ENCODE assay signal across 20 mouse cellular contexts in genomic region chr13:60644457-60644889, GRCm38 (mm10). TPM values are rescaled to one million over a fixed set of nuclear protein-coding genes. Genes with fewer than 3 reads are reported as not detected.
DNase-seq lines count a peak whose midpoint lies in the region; ATAC-seq and TF ChIP-seq lines count a peak whose summit lies in the region.
"Had no signal": no experiment of that assay in that cellular context is flagged by ENCODE, and none has a peak within 500 bp of the region (broad histone marks: within the 10 kb centered on the region; RNA-seq: fewer than 3 reads in every experiment).

No protein-coding gene starts in this region.

- no peak overlapping the region for H3K4me3 ChIP-seq in liver, postnatal 0 days (ENCODE audit: low read depth, low read length)
- no peak overlapping the region for H3K4me3 ChIP-seq in intestine, embryonic 16.5 days (ENCODE audit: low read length)
- H3K4me3 ChIP-seq: embryonic facial prominence, embryonic 15.5 days; forebrain, embryonic 13.5 days; kidney, embryonic 15.5 days; neural tube, embryonic 15.5 days had no signal

- peak overlapping the region; percentile 16; the same call in 1 of the 2 replicates for H3K27ac ChIP-seq in liver, postnatal 0 days (ENCODE audit: low read depth)
- no peak overlapping the region for H3K27ac ChIP-seq in intestine, embryonic 16.5 days (ENCODE audit: low read length)
- H3K27ac ChIP-seq: embryonic facial prominence, embryonic 15.5 days; forebrain, embryonic 13.5 days; hindbrain, postnatal 0 days; kidney, embryonic 15.5 days had no signal

- no peaks in the 10 kb centered on the region for H3K27me3 ChIP-seq in liver, postnatal 0 days (ENCODE audit: insufficient read depth, low read length)
- no peaks in the 10 kb centered on the region for H3K27me3 ChIP-seq in intestine, embryonic 16.5 days (replicated peaks; ENCODE audit: control insufficient read depth, insufficient read depth, low read length)
- H3K27me3 ChIP-seq: embryonic facial prominence, embryonic 15.5 days; forebrain, embryonic 13.5 days; kidney, embryonic 15.5 days; neural tube, embryonic 15.5 days; Patski had no signal

- TF ChIP-seq EP300 in liver, postnatal 0 days (IDR thresholded peaks at IDR 0.05; ENCODE audit: low read depth) = peak; percentile 71

- no peak overlapping the region for H3K4me2 ChIP-seq in liver, postnatal 0 days (ENCODE audit: low read depth, low read length)
- H3K4me2 ChIP-seq in intestine, embryonic 16.5 days (ENCODE audit: low read depth, low read length) = no peak overlapping the region
- H3K4me2 ChIP-seq: embryonic facial prominence, embryonic 15.5 days; forebrain, embryonic 13.5 days; kidney, embryonic 15.5 days; lung, embryonic 14.5 days; neural tube, embryonic 15.5 days had no signal

- no peak overlapping the region for H3K9ac ChIP-seq in liver, postnatal 0 days (replicated peaks)
- no peak overlapping the region for H3K9ac ChIP-seq in intestine, embryonic 16.5 days (ENCODE audit: low read depth, low read length)
- H3K9ac ChIP-seq: embryonic facial prominence, embryonic 15.5 days; forebrain, embryonic 13.5 days; kidney, embryonic 15.5 days; lung, embryonic 14.5 days; neural tube, embryonic 15.5 days had no signal

- 36% methylated on average over 5 of the region's 5 CpGs for WGBS in liver, postnatal 0 days (ENCODE audit: insufficient replicate concordance)
- 62% methylated on average over 5 of the region's 5 CpGs for WGBS in intestine, embryonic 16.5 days

- DNase-seq in heart, adult 18-20 months = peak; percentile 55 to 67
- no peak for DNase-seq in heart, postnatal 14 days
- peak; percentile 15 for DNase-seq in thymus, postnatal 0 days (ENCODE audit: low spot score)
- DNase-seq in thymus, adult 18-20 months = no peak
- DNase-seq in liver, postnatal 0 days = no peak
- peak; percentile 14 for DNase-seq in testis, postnatal 14 days (ENCODE audit: low spot score)
- DNase-seq: cerebellum, postnatal 36 days; gastrocnemius, postnatal 36 days; left cerebral cortex, postnatal 4 days; lung, embryonic 14.5 days; right cerebral cortex, adult 18-20 months; thymus, postnatal 4 days had no signal

- TF ChIP-seq CTCF in liver, postnatal 0 days (IDR thresholded peaks at IDR 0.05; ENCODE audit: low read depth) = no peak

- intact Hi-C loops in heart, postnatal 14 days (cut with DNase I) = no loop called here

- H3K4me1 ChIP-seq in liver, postnatal 0 days (ENCODE audit: insufficient read depth) = peaks cover 10% of the 10 kb centered on the region
- no peaks in the 10 kb centered on the region for H3K4me1 ChIP-seq in intestine, embryonic 16.5 days (ENCODE audit: control insufficient read depth, insufficient read depth, low read length)
- H3K4me1 ChIP-seq: embryonic facial prominence, embryonic 15.5 days had no signal

- peak; percentile 47 for ATAC-seq in liver, postnatal 0 days
- ATAC-seq in intestine, embryonic 16.5 days = no peak
- ATAC-seq in cerebellum, adult (ENCODE audit: insufficient number of reproducible peaks, low FRiP score, low TSS enrichment) = no peak
- ATAC-seq: forebrain, embryonic 13.5 days; hindbrain, postnatal 0 days; Patski had no signal

- 0 out of 2 replicates have a peak, but pooled peaks cover 4% of the 10 kb centered on the region for H3K36me3 ChIP-seq in liver, postnatal 0 days (replicated peaks; ENCODE audit: insufficient read depth, low read length)
- no peaks in the 10 kb centered on the region for H3K36me3 ChIP-seq in intestine, embryonic 16.5 days (ENCODE audit: control insufficient read depth, insufficient read depth, low read length)
- H3K36me3 ChIP-seq: embryonic facial prominence, embryonic 15.5 days; kidney, embryonic 15.5 days had no signal

- no peaks in the 10 kb centered on the region for H3K9me3 ChIP-seq in liver, postnatal 0 days (ENCODE audit: low read length)
- no peaks in the 10 kb centered on the region for H3K9me3 ChIP-seq in intestine, embryonic 16.5 days (ENCODE audit: control insufficient read depth, low read length)
- H3K9me3 ChIP-seq: embryonic facial prominence, embryonic 15.5 days; forebrain, embryonic 13.5 days; kidney, embryonic 15.5 days; neural tube, embryonic 15.5 days had no signal

RNA-seq across cellular contexts. Expression of gene Dapk1, which starts 42.7 kb away (rescaled TPM):
- total RNA-seq in heart, adult 18-20 months (2021) = 10 to 100 TPM; 27.7 to 30.2 TPM
- total RNA-seq in heart, postnatal 14 days (2021) = 10 to 100 TPM; 22.3 to 25.4 TPM
- 8.1 and 9.6 TPM in 2 replicates for polyA plus RNA-seq in thymus, postnatal 0 days (2015; fragmentation: Nextera tagmentation; extraction: Ambion mirVana)
- 9.7 and 10.1 TPM in 2 replicates for polyA plus RNA-seq in liver, postnatal 0 days (2015; fragmentation: Nextera tagmentation; extraction: Ambion mirVana)
- 6.3 and 6.5 TPM in 2 replicates for polyA plus RNA-seq in intestine, embryonic 16.5 days (2015; fragmentation: Nextera tagmentation; extraction: Ambion mirVana)

Comparison
In these comparisons a context has a peak if more than half of its experiments do, and no peak if none do; other contexts are left out.
1. DNase-seq: peak in heart, adult 18-20 months (2 of 2), thymus, postnatal 0 days (single experiment) and testis, postnatal 14 days (single experiment); none in heart, postnatal 14 days (0 of 2), thymus, adult 18-20 months (0 of 2) and liver, postnatal 0 days (single experiment).